Mouse (Mus musculus) bone marrow, adult 2 months (tissue): Measurements from ENCODE around the gene Svip.

ENCODE experiments used
- CTCF ChIP-seq: fragments of 200-500 bp; IDR thresholded peaks from 2 replicates; pipeline ENCODE4 v1.5.1; 2011; ENCODE audit warnings: low read length, control low read depth; ENCODE audit not compliant: control insufficient read depth, insufficient read depth
- POLR2A ChIP-seq: fragments of 200-500 bp; IDR thresholded peaks from 2 replicates; pipeline ENCODE4 v1.6.1; 2011; ENCODE audit warnings: low read depth, mild to moderate bottlenecking, control low read depth, low read length, borderline replicate concordance; ENCODE audit not compliant: control insufficient read depth

DNA sequence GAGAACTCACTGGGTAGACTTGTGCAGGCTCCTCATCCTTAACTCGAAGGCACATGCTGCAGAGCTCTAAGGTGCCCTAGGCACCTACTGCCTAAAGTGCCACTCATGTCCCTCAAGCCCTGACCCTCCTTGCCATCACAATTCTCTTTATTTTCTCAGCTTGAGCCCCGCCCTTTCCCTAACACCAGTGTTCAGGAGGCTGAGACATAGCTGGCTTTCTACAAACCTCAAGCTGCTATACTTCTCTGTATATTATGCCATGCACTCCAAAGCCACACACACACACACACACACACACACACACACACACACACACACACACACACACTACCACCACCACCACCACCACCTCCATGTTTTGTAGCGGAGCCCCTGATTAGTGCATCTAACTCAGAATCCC lies 9.8 kb upstream of the Svip start, which contains the start of gene 1700015G11Rik:
- TF ChIP-seq POLR2A: no peak
- no peak for TF ChIP-seq CTCF
